Mouse (Mus musculus): ENCODE results near the gene Them7. TPM values are rescaled to one million over a fixed set of nuclear protein-coding genes. Genes with fewer than 3 reads are reported as not detected.

Gene Them7
- 1.3 and 1.8 TPM in 2 replicates for polyA plus RNA-seq (2014; fragmentation: Nextera tagmentation; extraction: Ambion mirVana)

DNA sequence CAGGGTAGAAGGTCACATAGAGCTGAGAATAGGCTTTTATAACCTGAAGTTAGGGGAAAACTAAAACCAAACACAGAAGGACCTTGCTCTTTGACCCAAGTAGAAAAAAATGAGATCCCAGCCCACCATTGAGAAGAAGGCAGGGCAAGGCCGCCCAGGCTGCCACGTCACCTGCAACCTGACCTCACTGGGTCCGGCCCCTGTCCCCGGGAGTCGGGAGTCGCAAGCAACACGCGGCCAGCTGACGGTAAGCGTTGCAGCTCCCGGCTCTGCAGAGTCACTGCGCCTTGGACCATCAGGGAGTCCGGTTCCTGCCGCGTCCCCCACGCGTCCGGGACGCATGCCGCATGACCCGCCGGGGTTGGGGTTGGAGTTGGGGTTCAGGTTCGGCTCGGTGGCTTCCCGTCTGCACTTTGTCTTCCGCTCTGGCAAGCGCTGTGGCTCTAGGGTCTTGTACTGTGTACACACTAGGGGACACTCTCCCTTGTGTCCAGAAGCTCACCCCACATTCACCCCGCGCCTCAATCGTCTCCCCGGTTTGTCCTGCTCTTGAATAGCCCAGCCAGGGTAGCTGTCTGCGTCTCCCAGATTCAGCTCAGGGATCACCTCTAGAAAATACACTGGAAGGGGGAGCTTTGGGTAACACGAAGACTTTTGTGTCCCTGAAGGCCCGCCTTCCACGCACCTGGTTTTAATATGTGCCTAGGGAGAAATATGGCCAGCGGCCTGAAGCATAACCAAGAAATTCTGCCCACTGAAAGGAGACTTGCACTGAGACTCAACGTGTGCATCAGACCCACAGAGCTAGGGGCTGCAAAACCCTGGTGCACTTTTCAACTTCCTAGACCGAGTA lies at the start of gene Them7:
TSS of gene Them7 (plus strand) at position 187 of the 853 bp plus-strand sequence.
- ATAC-seq (ENCODE audit: insufficient number of reproducible peaks, low FRiP score, low TSS enrichment, low read depth) (peak; percentile 78), DNase-seq (ENCODE audit: low spot score) (peak; percentile 82)
- WGBS = under 1% methylated on average over 38 of the region's 38 CpGs
- Histone ChIP-seq H3K4me1 (ENCODE audit: control insufficient read depth, insufficient read depth, low read length) (peaks cover 10% of the 10 kb centered on the region), H3K36me3 (ENCODE audit: control insufficient read depth, insufficient read depth, low read length) (no peaks in the 10 kb centered on the region), H3K27me3 (ENCODE audit: control insufficient read depth, insufficient read depth, low read length) (no peaks in the 10 kb centered on the region), H3K27ac (replicated peaks; ENCODE audit: low read depth, low read length) (0 out of 2 replicates have a peak within 1 kb of the TSS, but pooled peaks have one; percentile 30), H3K9me3 (ENCODE audit: control insufficient read depth, low read length) (no peaks in the 10 kb centered on the region), H3K4me3 (ENCODE audit: low read depth, low read length) (peak within 1 kb of the TSS; percentile 43), H3K9ac (ENCODE audit: low read length) (peak within 1 kb of the TSS; percentile 55), H3K4me2 (ENCODE audit: low read depth, severe bottlenecking) (peak within 1 kb of the TSS; percentile 70)

GRCm38 (mm10) chr2:105178871-105179270 lies 45.2 kb upstream of the Them7 start:
- H3K9ac ChIP-seq (ENCODE audit: low read length) = no peak overlapping the region
- H3K36me3 ChIP-seq (ENCODE audit: control insufficient read depth, insufficient read depth, low read length) = no peaks in the 10 kb centered on the region
- H3K9me3 ChIP-seq (ENCODE audit: control insufficient read depth, low read length) = no peaks in the 10 kb centered on the region
- DNase-seq (ENCODE audit: low spot score) (no peak), ATAC-seq (ENCODE audit: insufficient number of reproducible peaks, low FRiP score, low TSS enrichment, low read depth) (no peak)
- H3K4me2 ChIP-seq (ENCODE audit: low read depth, severe bottlenecking) = no peak overlapping the region
- H3K27me3 ChIP-seq (ENCODE audit: control insufficient read depth, insufficient read depth, low read length) = no peaks in the 10 kb centered on the region
- no peaks in the 10 kb centered on the region for H3K4me1 ChIP-seq (ENCODE audit: control insufficient read depth, insufficient read depth, low read length)
- H3K27ac ChIP-seq (replicated peaks; ENCODE audit: low read depth, low read length) = no peak overlapping the region
- 86% methylated on average over 12 of the region's 12 CpGs for WGBS
- no peak overlapping the region for H3K4me3 ChIP-seq (ENCODE audit: low read depth, low read length)

- WGBS = 62% methylated on average over 6 of the region's 6 CpGs
- Histone ChIP-seq H3K4me1 (ENCODE audit: control insufficient read depth, insufficient read depth, low read length) (no peaks in the 10 kb centered on the region), H3K36me3 (ENCODE audit: control insufficient read depth, insufficient read depth, low read length) (no peaks in the 10 kb centered on the region), H3K9ac (ENCODE audit: low read length) (no peak overlapping the region), H3K4me3 (ENCODE audit: low read depth, low read length) (no peak overlapping the region), H3K4me2 (ENCODE audit: low read depth, severe bottlenecking) (no peak overlapping the region), H3K9me3 (ENCODE audit: control insufficient read depth, low read length) (no peaks in the 10 kb centered on the region), H3K27me3 (ENCODE audit: control insufficient read depth, insufficient read depth, low read length) (no peaks in the 10 kb centered on the region), H3K27ac (replicated peaks; ENCODE audit: low read depth, low read length) (no peak overlapping the region)
- no peak for ATAC-seq (ENCODE audit: insufficient number of reproducible peaks, low FRiP score, low TSS enrichment, low read depth)
- DNase-seq (ENCODE audit: low spot score) = no peak
These were observed 41.6 kb upstream of the Them7 start for GRCm38 (mm10) chr2:105182501-105182900.

DNA sequence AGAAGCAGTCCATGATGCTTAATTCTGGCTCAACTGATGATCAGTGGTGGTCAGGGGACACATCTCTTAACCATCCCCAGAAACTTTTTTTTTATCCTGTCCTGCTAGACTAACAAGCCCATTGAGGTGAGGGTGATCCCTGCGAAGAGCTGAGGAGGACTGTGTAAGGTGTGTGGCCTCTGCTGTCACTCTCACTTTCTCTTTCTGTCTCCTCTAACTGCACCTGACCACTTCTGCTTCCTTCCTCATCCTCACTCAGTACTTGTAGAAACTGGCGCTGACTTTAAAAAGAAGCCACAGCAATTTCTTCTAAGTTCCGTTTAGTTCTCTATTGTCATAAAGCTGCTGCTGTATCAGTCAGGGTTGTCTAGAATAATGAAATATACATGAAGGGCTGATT lies 39.0 kb upstream of the Them7 start:
- 95% methylated on average over 3 of the region's 3 CpGs for WGBS
- Histone ChIP-seq H3K9me3 (ENCODE audit: control insufficient read depth, low read length) (no peaks in the 10 kb centered on the region), H3K9ac (ENCODE audit: low read length) (no peak overlapping the region), H3K4me3 (ENCODE audit: low read depth, low read length) (no peak overlapping the region), H3K27ac (replicated peaks; ENCODE audit: low read depth, low read length) (no peak overlapping the region), H3K36me3 (ENCODE audit: control insufficient read depth, insufficient read depth, low read length) (no peaks in the 10 kb centered on the region), H3K4me2 (ENCODE audit: low read depth, severe bottlenecking) (no peak overlapping the region), H3K4me1 (ENCODE audit: control insufficient read depth, insufficient read depth, low read length) (no peaks in the 10 kb centered on the region), H3K27me3 (ENCODE audit: control insufficient read depth, insufficient read depth, low read length) (no peaks in the 10 kb centered on the region)
- ATAC-seq (ENCODE audit: insufficient number of reproducible peaks, low FRiP score, low TSS enrichment, low read depth) (no peak), DNase-seq (ENCODE audit: low spot score) (no peak)

DNA sequence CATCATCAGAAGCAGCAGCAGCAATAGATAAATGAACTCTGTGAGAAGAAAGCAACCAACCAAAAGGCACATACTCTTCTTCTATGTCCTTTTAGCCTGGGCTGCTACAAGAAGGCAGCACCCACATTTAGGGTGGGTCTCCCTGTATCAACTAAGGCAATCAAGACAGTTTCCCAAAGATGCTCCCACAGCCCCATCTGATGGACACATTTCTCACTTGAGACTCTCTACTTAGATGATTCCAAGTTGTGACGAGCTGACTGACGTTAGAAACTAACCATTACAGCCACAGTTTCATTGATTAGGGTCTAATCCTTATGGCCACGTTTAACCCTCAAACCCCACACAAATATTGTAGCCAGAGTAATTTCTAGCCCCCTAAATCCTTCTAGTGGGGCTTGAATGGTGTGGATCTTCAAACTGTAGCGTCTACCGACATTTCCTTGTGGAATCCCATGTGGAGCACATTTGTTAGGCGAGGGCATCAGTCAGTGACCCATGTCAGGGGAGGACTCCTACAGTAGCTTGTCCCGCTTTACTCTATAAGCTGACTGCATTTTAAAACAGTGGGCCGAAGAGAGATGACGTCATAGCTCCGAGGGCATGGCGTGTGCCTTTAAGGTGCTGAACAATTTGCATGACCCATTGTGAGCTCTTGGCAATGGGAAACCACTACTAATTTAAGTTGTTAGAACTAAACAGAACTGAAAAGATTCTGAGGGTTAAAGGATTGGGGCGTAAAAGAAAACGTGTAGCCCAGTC lies 38.2 kb upstream of the Them7 start:
- Histone ChIP-seq H3K36me3 (ENCODE audit: control insufficient read depth, insufficient read depth, low read length) (no peaks in the 10 kb centered on the region), H3K4me1 (ENCODE audit: control insufficient read depth, insufficient read depth, low read length) (no peaks in the 10 kb centered on the region), H3K4me2 (ENCODE audit: low read depth, severe bottlenecking) (no peak overlapping the region), H3K9ac (ENCODE audit: low read length) (no peak overlapping the region), H3K27me3 (ENCODE audit: control insufficient read depth, insufficient read depth, low read length) (no peaks in the 10 kb centered on the region), H3K4me3 (ENCODE audit: low read depth, low read length) (no peak overlapping the region), H3K9me3 (ENCODE audit: control insufficient read depth, low read length) (no peaks in the 10 kb centered on the region), H3K27ac (replicated peaks; ENCODE audit: low read depth, low read length) (no peak overlapping the region)
- ATAC-seq (ENCODE audit: insufficient number of reproducible peaks, low FRiP score, low TSS enrichment, low read depth) (no peak), DNase-seq (ENCODE audit: low spot score) (no peak)
- 83% methylated on average over 13 of the region's 13 CpGs for WGBS

DNA sequence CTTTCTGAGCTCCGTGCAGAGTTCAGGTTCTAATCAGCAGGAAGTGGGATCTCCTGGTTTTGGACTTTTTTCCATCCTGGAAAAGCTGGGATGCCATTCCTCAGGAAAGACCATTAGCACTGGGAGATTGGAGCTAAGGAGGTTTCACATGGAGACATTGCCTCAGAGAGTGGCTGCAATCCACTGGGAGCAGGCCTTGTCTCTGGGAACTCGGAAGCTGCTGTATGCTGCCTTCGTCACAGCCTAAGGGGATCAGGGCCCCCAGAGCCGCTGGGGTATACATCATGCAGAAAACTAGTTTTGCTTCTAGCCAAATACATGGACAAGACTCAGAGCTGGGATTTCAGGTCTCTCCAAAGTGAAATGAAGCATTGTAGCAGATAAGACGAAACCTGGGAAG lies 37.5 kb upstream of the Them7 start:
- ATAC-seq (ENCODE audit: insufficient number of reproducible peaks, low FRiP score, low TSS enrichment, low read depth) (no peak), DNase-seq (ENCODE audit: low spot score) (no peak)
- Histone ChIP-seq H3K4me3 (ENCODE audit: low read depth, low read length) (no peak overlapping the region), H3K9ac (ENCODE audit: low read length) (no peak overlapping the region), H3K4me1 (ENCODE audit: control insufficient read depth, insufficient read depth, low read length) (no peaks in the 10 kb centered on the region), H3K27ac (replicated peaks; ENCODE audit: low read depth, low read length) (no peak overlapping the region), H3K27me3 (ENCODE audit: control insufficient read depth, insufficient read depth, low read length) (no peaks in the 10 kb centered on the region), H3K36me3 (ENCODE audit: control insufficient read depth, insufficient read depth, low read length) (no peaks in the 10 kb centered on the region), H3K4me2 (ENCODE audit: low read depth, severe bottlenecking) (no peak overlapping the region), H3K9me3 (ENCODE audit: control insufficient read depth, low read length) (no peaks in the 10 kb centered on the region)
- 81% methylated on average over 5 of the region's 5 CpGs for WGBS

DNA sequence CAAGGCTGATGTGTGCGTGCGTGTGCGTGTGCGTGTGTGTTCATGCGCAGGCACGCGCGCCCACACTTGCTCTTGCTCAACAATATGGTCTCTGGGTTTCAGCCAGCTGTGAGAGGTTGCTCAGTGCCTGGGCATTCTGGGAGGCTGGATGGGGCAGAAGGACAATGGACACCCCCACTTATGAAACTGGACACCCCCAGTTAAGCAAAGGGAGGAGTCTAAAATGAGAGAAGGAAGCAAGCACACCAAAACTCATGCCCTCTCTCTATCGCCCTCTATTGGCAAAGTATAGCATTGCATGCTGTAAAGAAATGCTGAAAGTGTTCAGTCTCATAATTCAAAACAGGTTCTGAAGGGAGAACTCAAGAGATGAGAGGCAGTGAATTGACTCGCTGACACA lies 35.9 kb upstream of the Them7 start:
- ATAC-seq (ENCODE audit: insufficient number of reproducible peaks, low FRiP score, low TSS enrichment, low read depth) (0 out of 2 replicates have a peak, but pooled peaks have one; percentile 44), DNase-seq (ENCODE audit: low spot score) (no peak)
- Histone ChIP-seq H3K27me3 (ENCODE audit: control insufficient read depth, insufficient read depth, low read length) (no peaks in the 10 kb centered on the region), H3K9ac (ENCODE audit: low read length) (no peak overlapping the region), H3K4me3 (ENCODE audit: low read depth, low read length) (no peak overlapping the region), H3K4me1 (ENCODE audit: control insufficient read depth, insufficient read depth, low read length) (no peaks in the 10 kb centered on the region), H3K9me3 (ENCODE audit: control insufficient read depth, low read length) (no peaks in the 10 kb centered on the region), H3K27ac (replicated peaks; ENCODE audit: low read depth, low read length) (no peak overlapping the region), H3K4me2 (ENCODE audit: low read depth, severe bottlenecking) (no peak overlapping the region), H3K36me3 (ENCODE audit: control insufficient read depth, insufficient read depth, low read length) (no peaks in the 10 kb centered on the region)
- WGBS = 76% methylated on average over 10 of the region's 10 CpGs

- H3K9me3 ChIP-seq (ENCODE audit: control insufficient read depth, low read length) = no peaks in the 10 kb centered on the region
- WGBS = 31% methylated on average over 5 of the region's 5 CpGs
- ATAC-seq (ENCODE audit: insufficient number of reproducible peaks, low FRiP score, low TSS enrichment, low read depth) = no peak
- H3K9ac ChIP-seq (ENCODE audit: low read length) = no peak overlapping the region
- no peak overlapping the region for H3K4me2 ChIP-seq (ENCODE audit: low read depth, severe bottlenecking)
- no peak overlapping the region for H3K27ac ChIP-seq (replicated peaks; ENCODE audit: low read depth, low read length)
- H3K27me3 ChIP-seq (ENCODE audit: control insufficient read depth, insufficient read depth, low read length) = no peaks in the 10 kb centered on the region
- DNase-seq (ENCODE audit: low spot score) = no peak
- no peaks in the 10 kb centered on the region for H3K36me3 ChIP-seq (ENCODE audit: control insufficient read depth, insufficient read depth, low read length)
- no peak overlapping the region for H3K4me3 ChIP-seq (ENCODE audit: low read depth, low read length)
- no peaks in the 10 kb centered on the region for H3K4me1 ChIP-seq (ENCODE audit: control insufficient read depth, insufficient read depth, low read length)
These were observed 34.8 kb upstream of the Them7 start for GRCm38 (mm10) chr2:105189352-105189751.
